Mouse (Mus musculus) stomach, postnatal 0 days (tissue): ENCODE results near the gene Gm10974.

ENCODE experiments used
- CTCF ChIP-seq: IDR thresholded peaks from 2 replicates; pipeline ENCODE4 v1.5.1; 2016; ENCODE audit warnings: antibody characterized with exemption, low read depth, mild to moderate bottlenecking, moderate library complexity
- EP300 ChIP-seq: optimal IDR thresholded peaks from 2 replicates; pipeline ENCODE3; 2016; ENCODE audit warnings: antibody characterized with exemption

DNA sequence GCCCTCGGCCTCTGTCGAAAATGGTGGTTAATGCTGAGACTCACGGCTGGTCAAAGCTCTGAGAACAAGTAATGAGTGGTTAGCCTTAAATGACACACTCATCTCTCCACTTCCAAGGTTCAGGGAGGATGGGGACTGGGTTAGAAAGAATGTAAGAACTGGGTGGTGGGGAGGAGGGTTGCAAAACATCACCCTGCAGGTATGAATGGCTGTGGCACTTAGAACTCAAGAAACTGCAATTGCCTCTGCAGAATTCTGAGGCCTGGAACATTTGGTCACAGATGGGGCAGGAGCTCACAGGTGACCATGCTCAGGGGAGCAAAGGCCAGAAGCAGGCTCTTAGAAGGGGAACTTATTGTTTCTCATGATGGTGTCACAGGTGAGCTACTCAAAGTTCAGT, 7.2 kb upstream of the Gm10974 start:
- no peak for TF ChIP-seq CTCF
- no peak for TF ChIP-seq EP300
